Mouse (Mus musculus) kidney, adult 2 months (tissue): ENCODE results near the gene Zc3h7b.

Experiments used
- CTCF ChIP-seq: fragments of 200-500 bp; conservative IDR thresholded peaks from 2 replicates; pipeline ENCODE4 v1.5.1; 2011; ENCODE audit warnings: low read depth, mild to moderate bottlenecking, control low read depth, low read length, moderate library complexity, mixed read lengths; ENCODE audit not compliant: insufficient read depth, insufficient read length
- POLR2A ChIP-seq: fragments of 200-500 bp; IDR thresholded peaks from one replicate; pipeline ENCODE4 v1.6.1; 2011; ENCODE audit warnings: low read depth, low read length, control low read depth

GRCm38 (mm10) chr15:81804172-81804571 is 59.3 kb downstream of the Zc3h7b start:
- no peak for TF ChIP-seq CTCF
- no peak for TF ChIP-seq POLR2A
